Mouse (Mus musculus): ENCODE measurements at regions not wholly inside any gene's neighbourhood (a gene's known extent, or its start where the extent isn't known, plus 50 kb on each side); places are given as distances from the start of the nearest gene placed in this dataset.

GRCm38 (mm10) chr1:62872771-62873170 is 169.7 kb downstream of the Nrp2 start:
- DNase-seq (ENCODE audit: low spot score): no peak

DNA sequence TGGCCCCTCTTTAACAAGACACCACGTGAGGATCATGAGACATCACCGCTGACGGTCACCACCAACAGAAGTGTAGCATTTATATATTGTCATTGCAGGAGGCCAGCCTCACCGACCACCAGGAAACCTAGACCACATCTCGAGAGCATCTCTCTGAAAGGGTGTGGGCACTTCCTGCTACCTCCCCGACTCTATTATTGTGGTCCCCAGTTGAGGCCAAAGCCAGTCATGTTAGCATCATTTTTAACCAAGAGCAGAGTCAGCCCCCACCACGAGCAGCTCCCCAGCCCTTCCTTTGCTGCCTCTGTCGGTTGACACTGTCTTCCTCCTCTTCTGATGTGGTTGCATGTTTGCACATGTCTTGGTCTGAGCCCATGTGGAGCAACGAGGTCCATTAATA is 172.5 kb downstream of the Nrp2 start:
- no peak for DNase-seq (ENCODE audit: low spot score)

DNA sequence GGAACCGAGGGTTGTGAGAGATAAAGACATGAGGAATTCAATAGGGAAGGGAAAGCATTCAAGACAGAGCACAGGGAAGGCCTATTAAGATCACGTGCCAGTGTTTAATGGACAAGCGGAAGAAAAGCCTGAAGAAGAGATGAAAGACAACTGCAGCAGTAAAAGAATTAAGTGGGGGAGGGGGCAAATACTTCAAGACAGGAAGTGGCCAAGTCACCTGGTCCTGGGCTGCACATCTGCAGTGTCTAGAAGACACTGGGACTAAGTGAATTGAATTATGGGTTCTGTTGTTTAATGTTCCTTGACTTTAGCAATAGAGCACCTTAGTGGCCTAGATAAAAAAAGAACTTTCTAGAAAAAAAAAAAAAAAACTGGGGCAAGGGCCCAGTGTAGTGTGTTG is 173.6 kb downstream of the Nrp2 start:
- DNase-seq (ENCODE audit: low spot score): no peak

GRCm38 (mm10) chr1:62880882-62881291 is 177.8 kb downstream of the Nrp2 start:
- no peak for DNase-seq (ENCODE audit: low spot score)

DNA sequence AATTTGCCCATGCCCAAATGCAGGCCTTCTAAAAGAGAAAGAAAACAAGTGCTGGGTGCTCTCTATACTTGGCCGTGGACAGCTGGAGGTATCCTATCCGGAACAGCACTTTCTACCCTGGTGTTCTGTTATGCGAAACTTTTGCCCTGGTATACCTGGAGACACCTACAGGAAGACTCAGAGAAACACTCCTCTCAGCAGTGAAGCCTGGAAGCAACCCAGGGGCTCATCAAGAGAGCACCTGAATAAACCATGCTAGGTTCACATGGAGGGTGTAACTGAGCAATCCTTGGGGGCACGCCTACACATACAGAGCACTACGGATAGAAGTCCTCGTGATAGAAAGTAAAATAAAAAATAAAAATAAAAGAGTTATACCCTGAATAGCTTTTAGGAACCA is 178.4 kb downstream of the Nrp2 start:
- no peak for DNase-seq (ENCODE audit: low spot score)

DNA sequence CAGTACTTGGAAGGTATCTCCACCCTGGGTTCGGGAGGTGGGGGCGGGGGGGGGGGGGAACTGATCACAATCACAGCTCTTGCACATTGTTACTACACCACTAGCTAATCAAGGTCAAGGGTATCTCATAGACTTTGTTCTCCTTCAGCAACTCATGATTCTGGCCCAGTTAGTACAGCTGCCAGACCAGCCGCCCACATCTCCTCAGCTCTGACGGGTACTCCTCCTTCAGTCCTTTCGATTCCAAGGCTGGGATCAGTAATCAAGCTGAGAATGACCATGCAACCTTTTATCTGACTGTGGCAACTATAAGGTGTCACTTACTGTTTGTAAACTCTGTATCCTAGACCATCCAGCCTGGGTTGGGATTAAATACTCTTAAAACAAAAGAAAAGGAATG is 178.9 kb downstream of the Nrp2 start:
- DNase-seq (ENCODE audit: low spot score): no peak

GRCm38 (mm10) chr1:62884876-62885480 is 181.9 kb downstream of the Nrp2 start:
- no peak for DNase-seq (ENCODE audit: low spot score)

- DNase-seq (ENCODE audit: low spot score): no peak
These were observed 184.7 kb downstream of the Nrp2 start for GRCm38 (mm10) chr1:62887585-62888483.

GRCm38 (mm10) chr1:62901375-62901774 is 198.3 kb downstream of the Nrp2 start:
- peak; percentile 30 for DNase-seq (ENCODE audit: low spot score)

- no peak for DNase-seq (ENCODE audit: low spot score)
These were observed 198.8 kb downstream of the Nrp2 start for GRCm38 (mm10) chr1:62901871-62902270.

- no peak for DNase-seq (ENCODE audit: low spot score)
These were observed 199.9 kb downstream of the Nrp2 start for GRCm38 (mm10) chr1:62902931-62903453.

GRCm38 (mm10) chr1:62905739-62906138 is 202.7 kb downstream of the Nrp2 start:
- no peak for DNase-seq (ENCODE audit: low spot score)

DNA sequence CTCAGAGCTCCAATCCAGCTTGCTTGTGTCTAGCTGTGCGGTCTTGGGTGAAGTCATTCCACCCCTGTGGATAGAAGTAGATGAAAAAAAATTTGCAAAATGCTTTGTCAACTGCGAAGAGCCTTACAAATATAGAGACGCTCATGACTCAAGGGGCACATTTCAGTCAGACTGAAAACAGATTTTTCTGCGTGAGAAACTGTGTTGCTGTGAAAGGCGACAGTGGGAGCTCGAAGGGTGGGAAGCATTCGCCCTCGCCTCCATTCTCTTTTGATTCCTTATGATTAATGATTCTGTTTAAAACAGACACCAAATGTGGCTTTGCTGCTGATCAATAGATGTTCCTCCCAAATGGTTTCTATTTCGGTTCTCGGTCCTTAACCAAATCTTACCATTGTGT is 204.2 kb downstream of the Nrp2 start:
- no peak for DNase-seq (ENCODE audit: low spot score)
